Mouse (Mus musculus) monocyte, adult 2 months (primary cell): ENCODE measurements around the gene Hlcs.

ENCODE experiments used
- DNase-seq, 2 experiments: peaks; one replicate each; pipeline ENCODE4 v3.0.0; 2022; ENCODE audit warnings: low spot score in 2 of 2, low read depth in 1 of 2

Gene Hlcs

GRCm38 (mm10) chr16:94210689-94211357 lies 102.5 kb downstream of the Hlcs start:
- no peak for DNase-seq

GRCm38 (mm10) chr16:94209626-94210025 lies 103.7 kb downstream of the Hlcs start:
- DNase-seq, result no peak

- no peak for DNase-seq
Measured at GRCm38 (mm10) chr16:94208826-94209225, 104.5 kb downstream of the Hlcs start.

GRCm38 (mm10) chr16:94208152-94208551 lies 105.2 kb downstream of the Hlcs start:
- no peak for DNase-seq

- DNase-seq, result no peak
Measured at GRCm38 (mm10) chr16:94205528-94206484, 107.6 kb downstream of the Hlcs start.

GRCm38 (mm10) chr16:94201387-94201786 lies 112.0 kb downstream of the Hlcs start:
- DNase-seq, result no peak

GRCm38 (mm10) chr16:94195913-94196312 lies 117.5 kb downstream of the Hlcs start:
- no peak for DNase-seq

GRCm38 (mm10) chr16:94191379-94192315 lies 121.7 kb downstream of the Hlcs start:
- no peak for DNase-seq

GRCm38 (mm10) chr16:94190256-94190655 lies 123.1 kb downstream of the Hlcs start:
- DNase-seq, result no peak

- DNase-seq, result no peak
Measured at GRCm38 (mm10) chr16:94186526-94186925, 126.8 kb downstream of the Hlcs start.

GRCm38 (mm10) chr16:94185430-94185829 lies 127.9 kb downstream of the Hlcs start:
- peak; percentile 35 to 51 for DNase-seq

- DNase-seq, result no peak
Measured at GRCm38 (mm10) chr16:94180122-94180870, 133.1 kb downstream of the Hlcs start.

- DNase-seq, result no peak
Measured at GRCm38 (mm10) chr16:94179341-94180121, 133.8 kb downstream of the Hlcs start.

- DNase-seq, result no peak
Measured at GRCm38 (mm10) chr16:94178441-94179220, 134.7 kb downstream of the Hlcs start.

- DNase-seq, result no peak
Measured at GRCm38 (mm10) chr16:94176997-94177857, 136.1 kb downstream of the Hlcs start.

- DNase-seq, result no peak
Measured at GRCm38 (mm10) chr16:94175366-94175986, 137.9 kb downstream of the Hlcs start.

GRCm38 (mm10) chr16:94173361-94173760 lies 140.0 kb downstream of the Hlcs start:
- DNase-seq, result no peak
